Mouse (Mus musculus) spleen, postnatal 14 days (tissue): ENCODE data around the gene Nfatc2ip.

Experiments
- DNase-seq, 2 experiments: peaks; one replicate each; pipeline ENCODE4 v3.0.0; 2021 to 2022; ENCODE audit warnings: low spot score in 2 of 2

Gene Nfatc2ip

DNA sequence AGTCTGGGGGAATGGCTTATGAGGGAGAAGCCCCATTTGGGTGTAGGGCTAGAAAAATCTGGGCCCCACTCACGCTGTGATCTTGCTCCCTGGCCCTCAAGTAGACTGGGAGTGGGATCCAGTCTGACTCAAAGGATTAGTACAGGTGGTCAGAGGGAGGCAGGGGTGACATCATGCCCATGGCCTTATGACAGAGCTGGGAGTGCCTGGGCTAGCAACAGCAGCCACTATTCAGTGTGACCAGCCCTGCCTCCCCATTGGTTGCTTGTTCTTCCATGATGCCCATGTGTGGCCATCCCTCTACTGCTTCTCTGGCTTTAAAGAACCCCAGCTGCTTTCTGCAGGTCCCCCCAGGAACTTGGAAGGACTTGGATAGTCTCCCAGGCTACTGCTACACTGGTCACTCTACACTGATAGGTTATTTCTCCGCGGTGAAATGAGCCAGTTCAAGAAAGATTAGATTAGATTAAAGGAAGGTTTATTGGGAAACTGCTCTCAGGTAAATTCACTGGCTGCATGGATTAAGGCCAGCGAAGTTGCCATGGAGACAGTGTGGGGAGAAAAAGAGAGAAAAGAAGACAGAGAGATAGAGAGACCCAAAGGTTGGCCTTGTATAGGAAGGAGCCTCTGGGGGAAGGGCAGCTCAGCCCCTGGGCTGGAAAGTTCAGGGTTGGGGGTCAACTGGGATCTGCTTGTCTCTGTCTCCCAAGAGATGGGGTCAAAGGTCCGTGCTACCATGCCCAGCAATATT is 40.5 kb downstream of the Nfatc2ip start:
- DNase-seq, result no peak

DNA sequence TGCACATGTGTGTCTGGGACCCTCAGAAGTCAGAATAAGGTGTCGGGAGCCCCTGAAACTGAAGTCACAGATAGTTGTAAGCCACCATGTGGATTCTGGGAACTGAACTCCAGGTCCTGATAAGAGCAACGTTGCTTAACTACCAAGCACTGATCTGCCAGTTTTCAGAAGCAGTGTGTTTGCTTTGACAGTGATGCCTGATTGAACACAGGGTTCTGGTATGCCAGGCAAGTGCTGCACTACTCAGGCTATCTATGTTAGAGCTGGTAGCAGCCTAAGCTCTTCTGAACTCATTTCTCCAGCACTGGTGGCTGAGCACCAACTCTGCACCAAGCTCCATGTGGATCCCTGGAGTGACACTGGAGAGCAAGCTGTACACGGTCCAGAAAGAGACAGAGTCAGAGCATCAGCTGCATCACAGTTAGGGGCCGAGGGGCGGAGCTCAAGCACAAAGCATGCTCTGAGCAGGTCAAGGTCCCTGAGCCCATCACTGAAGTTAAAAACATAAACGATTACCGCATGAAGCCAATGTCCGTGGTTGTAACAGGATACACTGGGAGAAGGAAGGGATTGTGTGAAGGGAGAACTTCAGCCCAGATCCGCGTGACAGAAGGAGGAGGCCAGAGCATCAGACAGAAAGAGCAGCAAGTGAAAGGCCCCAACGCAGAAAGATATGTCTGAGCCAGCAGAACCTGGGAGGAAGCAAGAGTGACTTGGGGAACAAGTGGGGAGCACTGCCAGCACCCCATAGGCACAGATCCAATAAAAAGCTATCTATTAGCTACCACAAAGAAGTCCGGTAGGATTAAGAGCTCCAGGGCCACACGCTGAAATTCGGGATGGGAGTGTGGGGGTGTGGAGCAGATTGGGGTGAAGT is 41.6 kb downstream of the Nfatc2ip start:
- DNase-seq, result no peak

DNA sequence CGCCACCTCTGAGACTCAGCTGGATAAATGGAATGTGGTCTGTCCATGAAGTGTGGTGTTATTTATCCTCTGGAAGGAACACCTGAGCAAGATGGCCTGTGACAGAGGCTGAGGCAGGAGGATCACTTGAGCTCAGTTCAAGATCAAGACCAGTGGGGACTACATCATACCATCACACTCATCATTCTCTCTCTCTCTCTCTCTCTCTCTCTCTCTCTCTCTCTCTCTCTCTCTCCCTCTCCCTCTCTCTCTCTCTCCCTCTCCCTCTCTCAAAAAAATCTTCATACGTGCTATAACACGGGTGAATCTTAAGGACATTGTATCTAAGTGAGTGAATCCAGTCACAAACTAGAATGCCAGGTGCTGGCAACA is 42.6 kb downstream of the Nfatc2ip start:
- DNase-seq, result no peak

DNA sequence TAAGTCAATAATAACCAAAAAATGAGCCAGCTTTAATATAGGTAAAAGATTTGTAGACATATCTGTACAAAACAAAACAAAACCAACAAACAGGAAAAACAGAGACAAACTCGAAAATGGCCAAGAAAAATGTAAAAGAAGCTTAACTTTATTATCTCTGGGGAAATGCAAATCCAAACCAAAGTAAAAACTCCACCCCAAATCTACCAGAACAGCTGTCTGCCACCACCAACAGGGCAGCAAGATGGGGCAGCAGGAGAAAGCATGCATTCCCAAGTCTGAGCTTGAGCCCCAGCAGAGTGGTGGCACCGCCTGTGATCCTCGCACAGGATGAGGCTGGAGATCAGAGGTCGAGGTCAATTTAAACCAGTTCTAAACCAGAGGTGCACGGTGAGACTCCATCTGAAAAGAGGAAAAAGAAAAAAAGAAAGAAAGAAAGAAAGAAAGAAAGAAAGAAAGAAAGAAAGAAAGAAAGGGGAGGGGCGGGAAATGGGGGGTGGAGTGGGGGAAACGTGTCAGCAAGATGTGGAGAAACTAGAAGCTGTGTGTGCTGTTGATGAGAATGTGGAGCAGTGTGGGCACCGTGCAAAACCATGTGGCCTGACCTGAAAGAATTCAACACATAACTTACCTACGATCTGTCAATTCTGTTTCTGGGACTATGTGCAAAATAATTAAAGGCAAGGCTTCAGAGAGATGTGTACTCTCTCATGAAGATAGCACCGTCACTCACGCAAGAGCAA is 43.1 kb downstream of the Nfatc2ip start:
- no peak for DNase-seq

DNA sequence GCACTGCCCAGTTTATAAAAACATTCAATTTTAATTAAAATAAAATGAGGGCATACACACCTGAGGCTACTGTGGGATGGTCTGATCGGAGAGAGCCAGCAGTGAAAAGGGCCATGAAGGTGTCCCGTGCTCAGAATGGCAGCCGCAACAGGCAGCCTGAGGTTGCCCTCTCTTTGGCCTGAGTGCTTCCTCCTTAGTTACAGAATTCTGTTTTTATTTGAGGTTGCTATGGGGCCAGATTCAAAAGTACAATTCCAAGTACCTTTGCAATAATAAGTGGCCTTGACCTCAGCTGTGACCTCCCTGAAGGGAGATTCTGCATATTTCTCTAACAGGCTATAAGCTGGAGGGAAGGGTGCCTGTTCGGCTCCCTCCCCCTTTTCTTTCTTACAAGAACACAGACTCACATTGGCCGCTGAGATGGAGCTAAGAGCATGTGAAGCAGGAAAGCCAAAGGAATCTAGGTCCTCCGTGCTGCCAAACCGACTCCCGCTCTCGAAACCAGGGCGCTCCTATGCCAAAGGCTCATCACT is 45.1 kb downstream of the Nfatc2ip start:
- no peak for DNase-seq

DNA sequence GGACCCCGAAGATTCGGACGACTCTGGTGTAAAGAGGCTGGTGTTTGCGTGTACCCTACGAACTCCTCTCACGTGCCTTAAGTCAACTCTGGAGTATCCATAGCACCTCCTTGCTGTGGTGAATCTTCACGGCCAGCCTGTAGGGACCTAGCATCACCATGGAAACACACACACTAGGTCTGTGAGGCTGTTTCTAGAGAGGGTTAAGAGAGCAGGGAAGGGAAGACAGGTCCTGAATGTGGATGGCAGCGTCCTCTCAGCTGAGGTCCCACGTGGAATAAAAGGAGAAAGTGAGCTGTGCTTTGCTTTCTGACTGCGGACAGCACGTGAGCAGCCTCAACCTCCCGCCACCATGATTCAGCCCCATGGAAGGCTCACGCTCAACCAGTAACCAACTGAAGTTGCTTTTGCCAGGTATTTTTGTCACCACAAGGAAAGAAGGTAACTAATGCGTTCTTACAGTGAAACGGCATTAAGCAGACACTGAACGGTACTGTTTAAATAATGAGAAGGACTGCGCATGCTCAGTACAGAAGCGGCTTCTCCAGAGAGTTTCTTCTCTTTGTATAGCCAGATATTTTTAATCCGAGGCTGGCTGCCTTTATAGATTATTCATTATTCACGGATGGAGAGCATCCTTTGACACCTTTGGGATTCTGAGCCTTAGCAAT is 45.7 kb downstream of the Nfatc2ip start:
- no peak for DNase-seq

DNA sequence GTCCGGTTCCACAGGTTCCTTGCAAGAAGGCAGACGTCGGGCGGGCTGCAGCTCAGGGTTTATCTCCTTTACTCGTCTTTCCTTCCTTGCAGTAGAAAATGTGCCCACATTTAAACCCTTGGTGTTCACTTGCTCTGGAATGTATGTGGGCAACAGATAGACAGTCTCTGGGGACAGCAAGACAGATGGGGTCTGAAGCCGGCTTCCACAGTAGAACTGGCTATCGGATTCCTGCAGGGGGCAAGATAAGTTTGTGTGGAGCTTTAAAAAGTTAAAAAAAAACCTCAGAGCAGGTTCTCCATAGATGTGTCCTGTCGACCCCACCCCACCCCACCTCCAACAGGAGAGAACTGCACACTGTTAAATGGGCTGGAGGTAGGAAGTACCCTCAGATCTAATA is 48.2 kb downstream of the Nfatc2ip start:
- DNase-seq, result no peak

DNA sequence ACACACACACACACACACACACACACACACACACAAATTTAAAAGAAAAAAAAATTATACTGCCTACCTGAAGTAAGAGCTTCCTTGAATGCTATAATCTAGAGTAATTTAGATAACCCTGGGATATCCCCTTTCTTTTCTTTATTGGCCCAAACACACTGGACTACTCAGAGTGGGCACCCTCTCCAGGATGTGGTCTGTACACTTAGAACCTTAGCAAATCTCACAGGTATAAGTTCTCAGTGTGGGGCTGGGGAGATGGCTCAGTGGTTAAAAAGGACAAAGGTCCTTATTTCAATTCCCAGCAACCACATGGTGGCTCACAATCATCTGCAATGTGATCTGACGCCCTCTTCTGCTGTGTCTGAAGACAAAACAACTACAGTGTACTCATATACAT is 49.4 kb downstream of the Nfatc2ip start:
- DNase-seq, result no peak

DNA sequence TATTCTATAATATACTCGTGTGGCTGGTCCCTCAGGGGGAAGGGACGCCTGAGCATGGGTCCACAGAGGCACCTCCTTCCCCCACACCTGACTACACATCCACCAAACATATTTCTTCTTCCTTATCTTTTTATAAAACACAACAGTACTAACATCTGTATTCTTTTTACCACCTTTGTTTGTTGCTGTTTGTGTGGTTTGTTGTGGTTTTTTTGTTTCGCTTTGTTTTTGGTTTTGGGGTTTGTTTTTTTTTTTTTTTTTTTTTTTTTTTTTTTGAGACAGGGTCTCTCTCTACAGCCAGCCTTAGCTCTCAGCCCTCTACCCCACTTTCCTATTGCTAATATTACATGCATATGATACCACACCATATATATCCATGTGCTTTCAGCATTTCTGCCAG is 50.6 kb downstream of the Nfatc2ip start:
- DNase-seq, result no peak

DNA sequence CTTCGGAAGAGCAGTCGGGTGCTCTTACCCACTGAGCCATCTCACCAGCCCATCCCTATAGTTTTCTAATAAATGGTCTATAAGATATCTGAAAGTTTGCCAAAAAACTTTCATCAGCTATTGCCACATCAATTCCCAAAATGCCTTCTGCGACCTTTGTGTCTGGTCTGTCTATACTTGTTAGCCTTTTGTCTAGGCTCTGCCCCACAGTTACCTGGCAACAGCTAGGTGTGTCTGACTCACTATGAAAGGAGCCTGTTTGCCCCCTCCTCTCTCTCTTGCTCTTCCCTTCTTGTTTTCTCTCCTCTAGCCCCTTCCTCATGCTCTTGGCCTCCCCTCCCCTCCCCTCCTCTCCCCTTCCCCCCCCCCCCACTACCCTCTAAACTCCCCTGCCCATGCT is 51.0 kb downstream of the Nfatc2ip start:
- no peak for DNase-seq

DNA sequence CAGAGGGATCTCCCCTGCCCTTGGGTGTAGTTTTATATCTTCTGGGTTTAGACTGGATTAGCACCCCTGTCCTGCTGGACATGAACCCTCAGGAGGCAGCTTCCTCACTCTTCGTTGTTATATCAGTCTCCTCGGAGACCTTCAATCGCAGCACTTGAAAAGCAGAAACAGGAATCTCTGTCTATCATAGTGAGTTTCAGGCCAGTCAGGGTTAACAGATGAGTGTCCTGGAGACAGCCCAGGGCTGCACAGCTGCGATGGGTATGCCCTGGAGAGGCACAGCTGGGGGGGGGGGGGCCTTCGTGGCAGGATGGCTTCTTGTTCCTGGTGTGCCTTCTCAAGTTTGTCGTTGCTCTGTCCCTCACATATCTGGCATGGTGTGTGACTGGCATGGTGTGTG is 55.6 kb downstream of the Nfatc2ip start:
- DNase-seq, result no peak

DNA sequence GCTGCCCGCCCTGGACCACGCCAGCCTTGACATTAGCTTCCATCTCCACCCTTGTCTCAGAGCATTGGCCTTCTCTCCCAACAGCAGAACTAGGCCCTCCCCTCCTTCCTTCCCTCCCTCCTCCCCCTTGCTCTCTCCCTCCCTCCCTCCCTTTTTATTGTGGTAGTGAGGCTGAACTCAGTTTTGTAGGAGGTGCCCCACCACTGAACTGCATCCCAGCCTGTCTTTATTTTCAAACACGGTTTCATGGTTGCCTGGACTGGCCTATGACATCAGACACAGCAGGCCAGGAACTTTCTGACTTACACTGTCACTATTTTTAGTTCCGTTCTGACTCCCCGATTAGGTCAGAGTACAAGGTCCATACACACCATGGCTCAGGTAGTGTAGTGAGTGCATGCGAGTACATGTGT is 56.3 kb downstream of the Nfatc2ip start:
- DNase-seq, result no peak

DNA sequence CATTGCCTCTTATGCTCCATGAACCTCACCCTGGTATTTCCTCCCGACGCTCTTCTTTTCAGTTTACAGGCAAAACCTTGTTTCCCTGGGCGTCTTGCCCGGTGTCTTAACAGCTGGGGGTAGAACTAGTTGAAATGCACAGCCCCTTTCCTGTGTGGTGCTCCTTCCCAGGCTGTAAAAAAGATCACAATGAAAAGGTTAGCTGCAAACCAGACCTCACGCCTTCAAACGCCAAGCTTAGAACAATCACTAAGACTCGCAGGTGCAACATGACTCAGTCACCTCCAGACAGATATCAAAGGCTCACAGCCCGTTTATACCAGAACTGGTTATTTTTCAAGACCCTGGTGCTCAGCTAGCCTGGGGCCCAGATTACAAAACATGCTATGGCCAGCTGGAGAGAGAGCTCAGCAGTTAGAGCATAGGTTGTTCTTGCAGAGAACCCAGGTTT is 57.0 kb downstream of the Nfatc2ip start:
- no peak for DNase-seq

DNA sequence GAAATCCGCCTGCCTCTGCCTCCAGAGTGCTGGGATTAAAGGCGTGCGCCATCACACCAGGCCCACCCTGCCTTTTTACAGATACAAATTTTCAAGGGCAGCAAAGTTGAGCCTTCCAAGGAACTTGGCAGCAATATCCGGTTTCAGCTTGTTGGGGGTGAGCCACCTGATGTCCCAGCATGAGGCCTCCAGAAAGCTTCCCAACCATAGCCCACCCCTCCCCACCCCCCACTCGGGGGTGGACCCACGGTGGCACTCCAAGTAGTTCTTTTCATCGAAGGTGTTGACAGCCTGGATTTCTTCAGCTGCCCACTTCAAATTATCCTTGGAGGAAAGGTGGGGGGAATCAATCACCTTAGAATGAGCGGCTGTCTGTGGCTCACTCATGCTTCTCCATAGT is 57.6 kb downstream of the Nfatc2ip start:
- DNase-seq, result no peak

DNA sequence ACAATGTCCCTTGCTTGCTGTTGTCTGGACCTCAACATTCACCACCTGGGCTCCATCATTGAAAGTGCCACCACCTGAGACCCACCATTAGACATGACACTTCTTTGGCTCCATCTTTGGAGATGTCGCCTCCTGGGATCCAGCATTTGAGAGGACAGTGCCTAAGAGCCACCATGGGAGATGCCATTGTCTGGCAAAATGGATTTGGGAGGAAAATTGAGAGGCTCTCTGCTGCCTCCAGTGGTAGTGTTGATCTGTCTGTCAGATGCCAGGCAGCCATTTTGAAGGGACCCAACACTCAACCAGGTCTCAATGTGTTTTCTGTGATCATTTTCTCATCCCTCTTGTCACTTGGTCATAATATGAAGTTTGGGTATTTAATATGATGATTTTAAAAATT is 61.0 kb downstream of the Nfatc2ip start:
- DNase-seq, result no peak
